Mouse (Mus musculus) liver, adult 2 months (tissue): ENCODE data around the gene Fmo5.

Source experiments
- CTCF ChIP-seq: fragments of 200-500 bp; IDR thresholded peaks from 2 replicates; pipeline ENCODE4 v1.5.1; 2011; ENCODE audit warnings: low read depth, low read length, control low read depth
- POLR2A ChIP-seq: fragments of 200-500 bp; IDR thresholded peaks from 2 replicates; pipeline ENCODE4 v1.6.1; 2011; ENCODE audit warnings: low read length, control low read depth; ENCODE audit not compliant: insufficient read depth; ENCODE audit errors: extremely low read depth

GRCm38 (mm10) chr3:97657655-97658411, 29.2 kb downstream of the Fmo5 start, which contains the start of gene Prkab2:
- TF ChIP-seq CTCF = no peak
- TF ChIP-seq POLR2A = 0 out of 2 replicates have a peak, but pooled peaks have one; percentile 41
